22 mouse cellular contexts compared by ENCODE assay signal in the genomic region with DNA sequence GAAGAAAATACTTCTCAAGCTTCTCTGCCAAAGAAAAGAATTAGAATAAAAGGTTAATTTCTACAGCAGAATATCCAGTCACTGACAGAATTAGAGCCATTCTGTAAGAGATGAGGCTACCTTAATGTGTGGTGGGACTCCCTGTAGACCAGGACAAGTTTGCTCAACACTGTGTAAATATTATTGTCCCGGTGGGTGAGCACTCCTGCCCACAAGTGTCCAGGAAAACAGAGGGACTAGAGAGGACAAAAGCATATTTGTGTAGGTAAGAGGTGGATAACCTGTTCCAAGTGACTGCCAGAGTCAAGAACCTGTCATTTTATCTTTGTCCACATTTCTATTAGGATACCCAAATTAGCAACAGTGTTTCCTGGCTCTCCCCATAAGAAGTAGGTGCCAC.
DNase-seq lines count a peak whose midpoint lies in the region; ATAC-seq and TF ChIP-seq lines count a peak whose summit lies in the region.
"Had no signal": no experiment of that assay in that cellular context is flagged by ENCODE, and none has a peak within 500 bp of the region (broad histone marks: within the 10 kb centered on the region; RNA-seq: fewer than 3 reads in every experiment).

No protein-coding gene starts in this region.

- H3K9ac ChIP-seq in heart, embryonic 11.5 days (ENCODE audit: low read depth, low read length), result no peak overlapping the region
- no peak overlapping the region for H3K9ac ChIP-seq in liver, embryonic 16.5 days (ENCODE audit: low read depth, low read length)
- no peak overlapping the region for H3K9ac ChIP-seq in liver, postnatal 0 days (replicated peaks)
- H3K9ac ChIP-seq in liver, embryonic 12.5 days, result no peak overlapping the region
- no peak overlapping the region for H3K9ac ChIP-seq in lung, postnatal 0 days (replicated peaks; ENCODE audit: low read depth)

- H3K4me3 ChIP-seq in heart, embryonic 11.5 days (ENCODE audit: low read depth, low read length), result no peak overlapping the region
- no peak overlapping the region for H3K4me3 ChIP-seq in liver, embryonic 16.5 days (ENCODE audit: low read depth, low read length)
- no peak overlapping the region for H3K4me3 ChIP-seq in liver, postnatal 0 days (ENCODE audit: low read depth, low read length)
- H3K4me3 ChIP-seq in liver, embryonic 12.5 days, result no peak overlapping the region
- no peak overlapping the region for H3K4me3 ChIP-seq in lung, postnatal 0 days (ENCODE audit: low read depth, low read length)

- H3K27ac ChIP-seq in heart, embryonic 11.5 days (ENCODE audit: low read depth, low read length), result no peak overlapping the region
- no peak overlapping the region for H3K27ac ChIP-seq in liver, embryonic 16.5 days (ENCODE audit: low read length)
- peak overlapping the region; percentile 48; the same call in 1 of the 2 replicates for H3K27ac ChIP-seq in liver, postnatal 0 days (ENCODE audit: low read depth)
- H3K27ac ChIP-seq in liver, embryonic 12.5 days, result no peak overlapping the region
- no peak overlapping the region for H3K27ac ChIP-seq in lung, postnatal 0 days (ENCODE audit: low read length)

- 46% methylated on average over 1 of the region's 1 CpGs for WGBS in heart, embryonic 11.5 days (ENCODE audit: insufficient replicate concordance)
- WGBS in liver, embryonic 16.5 days (ENCODE audit: insufficient replicate concordance), result 41% methylated on average over 1 of the region's 1 CpGs
- 50% methylated on average over 1 of the region's 1 CpGs for WGBS in liver, postnatal 0 days (ENCODE audit: insufficient replicate concordance)
- 34% methylated on average over 1 of the region's 1 CpGs for WGBS in liver, embryonic 12.5 days (ENCODE audit: insufficient replicate concordance)
- 46% methylated on average over 1 of the region's 1 CpGs for WGBS in lung, postnatal 0 days

- no peak for ATAC-seq in heart, embryonic 11.5 days (replicated peaks; ENCODE audit: insufficient number of reproducible peaks, low FRiP score, low TSS enrichment)
- ATAC-seq in liver, embryonic 16.5 days (ENCODE audit: low read depth), result peak; percentile 41; the same call in 1 of the 2 replicates
- peak; percentile 96 for ATAC-seq in liver, postnatal 0 days
- ATAC-seq in liver, embryonic 12.5 days, result no peak
- peak; percentile 55; the same call in 1 of the 2 replicates for ATAC-seq in lung, postnatal 0 days
- ATAC-seq: activated CD4-positive, CD25-positive, alpha-beta regulatory T cell, adult 4 months; CD4-positive, CD25-positive, alpha-beta regulatory T cell, adult 4 months; Patski had no signal

- no peaks in the 10 kb centered on the region for H3K27me3 ChIP-seq in heart, embryonic 11.5 days (ENCODE audit: control insufficient read depth, insufficient read depth, low read length)
- H3K27me3 ChIP-seq in liver, embryonic 16.5 days (ENCODE audit: control insufficient read depth, insufficient read depth, low read depth, low read length), result no peaks in the 10 kb centered on the region
- H3K27me3 ChIP-seq in liver, postnatal 0 days (ENCODE audit: insufficient read depth, low read length), result no peaks in the 10 kb centered on the region
- no peaks in the 10 kb centered on the region for H3K27me3 ChIP-seq in liver, embryonic 12.5 days (replicated peaks)
- H3K27me3 ChIP-seq in lung, postnatal 0 days (replicated peaks; ENCODE audit: insufficient read depth, low read length), result no peaks in the 10 kb centered on the region
- H3K27me3 ChIP-seq: CH12.LX, Patski had no signal

- TF ChIP-seq EP300 in liver, postnatal 0 days (IDR thresholded peaks at IDR 0.05; ENCODE audit: low read depth), result no peak
- no peak for TF ChIP-seq EP300 in lung, postnatal 0 days (IDR thresholded peaks at IDR 0.05)

- TF ChIP-seq CTCF in liver, postnatal 0 days (IDR thresholded peaks at IDR 0.05; ENCODE audit: low read depth), result no peak
- no peak for TF ChIP-seq CTCF in lung, postnatal 0 days (IDR thresholded peaks at IDR 0.05)

- no peaks in the 10 kb centered on the region for H3K9me3 ChIP-seq in heart, embryonic 11.5 days (replicated peaks; ENCODE audit: control insufficient read depth, low read length)
- H3K9me3 ChIP-seq in liver, embryonic 16.5 days (replicated peaks; ENCODE audit: control insufficient read depth, low read length), result no peaks in the 10 kb centered on the region
- no peaks in the 10 kb centered on the region for H3K9me3 ChIP-seq in liver, postnatal 0 days (ENCODE audit: low read length)
- H3K9me3 ChIP-seq in liver, embryonic 12.5 days (replicated peaks), result no peaks in the 10 kb centered on the region
- H3K9me3 ChIP-seq in lung, postnatal 0 days (ENCODE audit: low read length), result no peaks in the 10 kb centered on the region
- H3K9me3 ChIP-seq: G1E had no signal

- no peak overlapping the region for H3K4me2 ChIP-seq in heart, embryonic 11.5 days
- no peak overlapping the region for H3K4me2 ChIP-seq in liver, embryonic 16.5 days (ENCODE audit: low read depth, low read length)
- H3K4me2 ChIP-seq in liver, postnatal 0 days (ENCODE audit: low read depth, low read length), result no peak overlapping the region
- no peak overlapping the region for H3K4me2 ChIP-seq in liver, embryonic 12.5 days
- H3K4me2 ChIP-seq in lung, postnatal 0 days (replicated peaks; ENCODE audit: low read depth, low read length), result no peak overlapping the region

- DNase-seq in heart, adult 11 months, result peak; percentile 28
- DNase-seq in liver, result no peak
- no peak for DNase-seq in liver, postnatal 0 days
- no peak for DNase-seq in lung, postnatal 0 days (ENCODE audit: low spot score)
- no peak for DNase-seq in lung, postnatal 14 days
- DNase-seq: adrenal gland, adult 2 months; adrenal gland, adult 8-10 months; adrenal gland, postnatal 10 days; adrenal gland, postnatal 14 days; adrenal gland, postnatal 25 days; adrenal gland, postnatal 36 days; B cell, adult 2 months; cerebellum, adult 11 months; cerebellum, adult 11-12 months had no signal

- H3K36me3 ChIP-seq in heart, embryonic 11.5 days (ENCODE audit: control insufficient read depth, insufficient read depth, low read length), result no peaks in the 10 kb centered on the region
- no peaks in the 10 kb centered on the region for H3K36me3 ChIP-seq in liver, embryonic 16.5 days (ENCODE audit: control insufficient read depth, insufficient read depth)
- no peaks in the 10 kb centered on the region for H3K36me3 ChIP-seq in liver, postnatal 0 days (replicated peaks; ENCODE audit: insufficient read depth, low read length)
- no peaks in the 10 kb centered on the region for H3K36me3 ChIP-seq in liver, embryonic 12.5 days
- H3K36me3 ChIP-seq in lung, postnatal 0 days (ENCODE audit: insufficient read depth, low read length), result no peaks in the 10 kb centered on the region
- H3K36me3 ChIP-seq: G1E had no signal

- H3K4me1 ChIP-seq in heart, embryonic 11.5 days (ENCODE audit: control insufficient read depth, insufficient read depth, low read length), result no peaks in the 10 kb centered on the region
- no peaks in the 10 kb centered on the region for H3K4me1 ChIP-seq in liver, embryonic 16.5 days (ENCODE audit: control insufficient read depth, low read depth, low read length)
- H3K4me1 ChIP-seq in liver, postnatal 0 days (ENCODE audit: insufficient read depth), result no peaks in the 10 kb centered on the region
- no peaks in the 10 kb centered on the region for H3K4me1 ChIP-seq in liver, embryonic 12.5 days
- no peaks in the 10 kb centered on the region for H3K4me1 ChIP-seq in lung, postnatal 0 days (ENCODE audit: insufficient read depth, low read depth, low read length)

Comparison
In these comparisons a context has a peak if more than half of its experiments do, and no peak if none do; other contexts are left out.
1. ATAC-seq: peak in liver, embryonic 16.5 days (single experiment), liver, postnatal 0 days (single experiment) and lung, postnatal 0 days (single experiment); none in heart, embryonic 11.5 days (single experiment) and liver, embryonic 12.5 days (single experiment).